Mouse (Mus musculus): ENCODE data around the gene 4930455H04Rik.

DNA sequence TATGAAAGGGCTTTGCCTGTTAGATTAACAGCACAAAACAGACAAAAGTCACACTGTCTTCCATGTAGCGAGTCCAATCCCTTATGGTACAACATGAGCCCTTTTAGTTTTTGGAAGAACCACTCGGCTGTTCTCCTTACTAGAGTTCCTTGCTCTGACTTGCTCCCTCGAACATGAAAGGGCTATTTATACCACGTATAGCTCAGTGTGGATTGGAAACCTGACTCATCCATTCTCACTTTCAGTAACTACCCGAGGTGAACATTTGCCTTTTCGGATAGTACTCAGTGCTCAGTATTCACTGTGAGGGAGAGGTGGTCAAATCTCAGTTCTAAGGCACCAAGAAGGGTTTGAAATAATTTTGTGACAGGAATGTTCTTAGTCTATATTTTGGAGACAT, 35.3 kb downstream of the 4930455H04Rik start:
- TF ChIP-seq CTCF (conservative IDR thresholded peaks at IDR 0.05; ENCODE audit: insufficient read depth, insufficient read length, low read depth, low read length): no peak
- no peak for TF ChIP-seq POLR2A (IDR thresholded peaks at IDR 0.05; ENCODE audit: low read depth, low read length)
